Comparison of ENCODE assay signal across 23 mouse cellular contexts in the genomic region with DNA sequence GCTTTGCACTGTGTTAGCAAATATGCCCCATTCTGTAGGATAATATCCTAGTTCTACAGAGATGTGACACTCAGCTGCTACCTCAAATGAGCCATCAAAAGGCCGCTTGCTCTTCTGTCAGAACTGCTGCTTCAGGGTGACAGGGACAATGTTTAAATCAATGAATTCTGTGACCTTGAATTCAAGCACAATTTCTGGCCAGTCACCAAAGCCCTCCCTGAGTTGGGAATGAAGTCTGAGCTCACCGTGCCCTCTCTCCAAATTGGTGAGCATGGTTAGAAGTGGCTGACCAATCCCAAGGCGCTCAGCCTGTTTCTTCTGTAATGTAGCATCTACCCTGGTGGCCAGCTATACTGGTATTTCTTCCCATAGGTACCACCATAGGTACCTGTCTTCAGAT.
DNase-seq lines count a peak whose midpoint lies in the region; ATAC-seq lines count a peak whose summit lies in the region.
"Had no signal": no experiment of that assay in that cellular context is flagged by ENCODE, and none has a peak within 500 bp of the region (broad histone marks: within the 10 kb centered on the region; RNA-seq: fewer than 3 reads in every experiment).

No protein-coding gene starts in this region.

- no peak overlapping the region for H3K9ac ChIP-seq in midbrain, embryonic 11.5 days (ENCODE audit: low read length)
- H3K9ac ChIP-seq: embryonic facial prominence, embryonic 12.5 days; forebrain, embryonic 13.5 days; forebrain, embryonic 15.5 days; forebrain, postnatal 0 days had no signal

- H3K27me3 ChIP-seq in midbrain, embryonic 11.5 days (ENCODE audit: control insufficient read depth, insufficient read depth, low read length) = no peaks in the 10 kb centered on the region
- H3K27me3 ChIP-seq: CH12.LX; embryonic facial prominence, embryonic 12.5 days; forebrain, embryonic 13.5 days; forebrain, embryonic 15.5 days; Patski had no signal

- WGBS in midbrain, embryonic 11.5 days = 91% methylated on average over 3 of the region's 3 CpGs

- H3K27ac ChIP-seq in midbrain, embryonic 11.5 days (ENCODE audit: low read depth, low read length) = no peak overlapping the region
- H3K27ac ChIP-seq: embryonic facial prominence, embryonic 10.5 days; embryonic facial prominence, embryonic 12.5 days; forebrain, embryonic 13.5 days; forebrain, embryonic 15.5 days had no signal

- H3K36me3 ChIP-seq in midbrain, embryonic 11.5 days (ENCODE audit: control insufficient read depth, insufficient read depth, low read length) = no peaks in the 10 kb centered on the region
- H3K36me3 ChIP-seq: embryonic facial prominence, embryonic 10.5 days; embryonic facial prominence, embryonic 12.5 days; forebrain, embryonic 15.5 days; G1E had no signal

- H3K4me1 ChIP-seq in midbrain, embryonic 11.5 days (ENCODE audit: control insufficient read depth, insufficient read depth, low read length) = peaks cover 7% of the 10 kb centered on the region
- H3K4me1 ChIP-seq: embryonic facial prominence, embryonic 12.5 days had no signal

- peak; percentile 46 to 51 for DNase-seq in adrenal gland, adult (ENCODE audit: inconsistent age in 2 of 2, low spot score in 1 of 2)
- no peak for DNase-seq in adrenal gland, postnatal 4 days (ENCODE audit: low spot score in 2 of 2)
- DNase-seq in adrenal gland, adult 8-10 months = peak; percentile 5
- no peak for DNase-seq in adrenal gland, postnatal 25 days
- DNase-seq in adrenal gland, postnatal 10 days = peak; percentile 14
- DNase-seq in adrenal gland, postnatal 36 days = peak; percentile 7 to 52
- DNase-seq in midbrain, embryonic 11.5 days (ENCODE audit: low spot score, missing footprints) = no peak
- DNase-seq: B cell, adult 2 months; cerebellum, adult 11-12 months; cerebellum, adult 2 months; cerebellum, adult 9-10 months; cerebellum, postnatal 10 days; cerebellum, postnatal 25 days; forebrain, postnatal 0 days had no signal

- H3K4me2 ChIP-seq in midbrain, embryonic 11.5 days = no peak overlapping the region
- H3K4me2 ChIP-seq: embryonic facial prominence, embryonic 12.5 days; forebrain, embryonic 13.5 days; forebrain, embryonic 15.5 days had no signal

- H3K9me3 ChIP-seq in midbrain, embryonic 11.5 days (ENCODE audit: control insufficient read depth, low read length) = no peaks in the 10 kb centered on the region
- H3K9me3 ChIP-seq: embryonic facial prominence, embryonic 10.5 days; embryonic facial prominence, embryonic 12.5 days; forebrain, embryonic 13.5 days; forebrain, embryonic 15.5 days; G1E had no signal

- no peak overlapping the region for H3K4me3 ChIP-seq in midbrain, embryonic 11.5 days (ENCODE audit: low read depth, low read length)
- H3K4me3 ChIP-seq: embryonic facial prominence, embryonic 10.5 days; embryonic facial prominence, embryonic 12.5 days; forebrain, embryonic 13.5 days; forebrain, embryonic 15.5 days had no signal

- no peak for ATAC-seq in midbrain, embryonic 11.5 days (ENCODE audit: low FRiP score)
- ATAC-seq: activated CD4-positive, CD25-positive, alpha-beta regulatory T cell, adult 4 months; CD4-positive, CD25-positive, alpha-beta regulatory T cell, adult 4 months; forebrain, embryonic 13.5 days; forebrain, embryonic 15.5 days; forebrain, postnatal 0 days; Patski had no signal

Comparison
In these comparisons a context has a peak if more than half of its experiments do, and no peak if none do; other contexts are left out.
1. DNase-seq: peak in adrenal gland, adult (2 of 2), adrenal gland, adult 8-10 months (single experiment), adrenal gland, postnatal 10 days (single experiment) and adrenal gland, postnatal 36 days (2 of 2); none in adrenal gland, postnatal 4 days (0 of 2), adrenal gland, postnatal 25 days (single experiment) and midbrain, embryonic 11.5 days (single experiment).